Mouse (Mus musculus): ENCODE data around the gene Apeh. TPM values are rescaled to one million over a fixed set of nuclear protein-coding genes. Genes with fewer than 3 reads are reported as not detected.

Gene Apeh
- polyA plus RNA-seq, 1 experiment from 2014 or later: 35.4 TPM

GRCm38 (mm10) chr9:108107867-108108266, 13.5 kb upstream of the Apeh start:
- H3K36me3 ChIP-seq (ENCODE audit: control insufficient read depth, insufficient read depth, low read length): no peaks in the 10 kb centered on the region
- 90% methylated on average over 16 of the region's 16 CpGs for WGBS
- ATAC-seq (ENCODE audit: low FRiP score, low TSS enrichment) (no peak), DNase-seq (ENCODE audit: low spot score) (no peak)
- no peak overlapping the region for H3K9ac ChIP-seq (ENCODE audit: low read length)
- TF ChIP-seq EP300 (optimal IDR thresholded peaks at IDR 0.05) (no peak), CTCF (IDR thresholded peaks at IDR 0.05; ENCODE audit: low read depth) (no peak)
- H3K27me3 ChIP-seq (ENCODE audit: control insufficient read depth, insufficient read depth, low read length): no peaks in the 10 kb centered on the region
- no peak overlapping the region for H3K4me3 ChIP-seq (ENCODE audit: low read depth, low read length)
- H3K27ac ChIP-seq (replicated peaks): no peak overlapping the region
- no peaks in the 10 kb centered on the region for H3K9me3 ChIP-seq (ENCODE audit: control insufficient read depth, low read length)
- H3K4me1 ChIP-seq (replicated peaks; ENCODE audit: control insufficient read depth, insufficient read depth): peaks cover 4% of the 10 kb centered on the region
- no peak overlapping the region for H3K4me2 ChIP-seq (replicated peaks; ENCODE audit: low read depth)

GRCm38 (mm10) chr9:108106090-108106489, 11.7 kb upstream of the Apeh start:
- no peak overlapping the region for H3K27ac ChIP-seq (replicated peaks)
- H3K4me3 ChIP-seq (ENCODE audit: low read depth, low read length): no peak overlapping the region
- no peak for DNase-seq (ENCODE audit: low spot score)
- no peak for TF ChIP-seq EP300 (optimal IDR thresholded peaks at IDR 0.05)
- no peak for TF ChIP-seq CTCF (IDR thresholded peaks at IDR 0.05; ENCODE audit: low read depth)
- no peaks in the 10 kb centered on the region for H3K27me3 ChIP-seq (ENCODE audit: control insufficient read depth, insufficient read depth, low read length)
- 90% methylated on average over 23 of the region's 23 CpGs for WGBS
- peaks cover 3% of the 10 kb centered on the region for H3K4me1 ChIP-seq (replicated peaks; ENCODE audit: control insufficient read depth, insufficient read depth)
- no peak overlapping the region for H3K9ac ChIP-seq (ENCODE audit: low read length)
- no peak for ATAC-seq (ENCODE audit: low FRiP score, low TSS enrichment)
- no peaks in the 10 kb centered on the region for H3K36me3 ChIP-seq (ENCODE audit: control insufficient read depth, insufficient read depth, low read length)
- no peaks in the 10 kb centered on the region for H3K9me3 ChIP-seq (ENCODE audit: control insufficient read depth, low read length)
- H3K4me2 ChIP-seq (replicated peaks; ENCODE audit: low read depth): no peak overlapping the region

- WGBS: 74% methylated on average over 12 of the region's 12 CpGs
- no peaks in the 10 kb centered on the region for H3K9me3 ChIP-seq (ENCODE audit: control insufficient read depth, low read length)
- no peaks in the 10 kb centered on the region for H3K27me3 ChIP-seq (ENCODE audit: control insufficient read depth, insufficient read depth, low read length)
- ATAC-seq (ENCODE audit: low FRiP score, low TSS enrichment) (no peak), DNase-seq (ENCODE audit: low spot score) (no peak)
- no peak overlapping the region for H3K9ac ChIP-seq (ENCODE audit: low read length)
- TF ChIP-seq CTCF (IDR thresholded peaks at IDR 0.05; ENCODE audit: low read depth) (no peak), EP300 (optimal IDR thresholded peaks at IDR 0.05) (no peak)
- H3K4me3 ChIP-seq (ENCODE audit: low read depth, low read length): no peak overlapping the region
- H3K27ac ChIP-seq (replicated peaks): peak overlapping the region; percentile 74
- peak overlapping the region; percentile 32; the same call in 1 of the 2 replicates for H3K4me2 ChIP-seq (replicated peaks; ENCODE audit: low read depth)
- H3K4me1 ChIP-seq (replicated peaks; ENCODE audit: control insufficient read depth, insufficient read depth): no peaks in the 10 kb centered on the region; the same call in 1 of the 2 replicates
- no peaks in the 10 kb centered on the region for H3K36me3 ChIP-seq (ENCODE audit: control insufficient read depth, insufficient read depth, low read length)
These were observed 11.1 kb upstream of the Apeh start for GRCm38 (mm10) chr9:108105549-108105863.

GRCm38 (mm10) chr9:108104766-108105548, 10.6 kb upstream of the Apeh start:
- Histone ChIP-seq H3K9ac (ENCODE audit: low read length) (peak overlapping the region; percentile 36), H3K27ac (replicated peaks) (peak overlapping the region; percentile 74), H3K27me3 (ENCODE audit: control insufficient read depth, insufficient read depth, low read length) (no peaks in the 10 kb centered on the region), H3K4me3 (ENCODE audit: low read depth, low read length) (no peak overlapping the region), H3K36me3 (ENCODE audit: control insufficient read depth, insufficient read depth, low read length) (no peaks in the 10 kb centered on the region), H3K9me3 (ENCODE audit: control insufficient read depth, low read length) (no peaks in the 10 kb centered on the region), H3K4me2 (replicated peaks; ENCODE audit: low read depth) (peak overlapping the region; percentile 32), H3K4me1 (replicated peaks; ENCODE audit: control insufficient read depth, insufficient read depth) (no peaks in the 10 kb centered on the region; the same call in 1 of the 2 replicates)
- 47% methylated on average over 31 of the region's 31 CpGs for WGBS
- TF ChIP-seq CTCF (IDR thresholded peaks at IDR 0.05; ENCODE audit: low read depth) (no peak), EP300 (optimal IDR thresholded peaks at IDR 0.05) (no peak)
- peak; percentile 84 for ATAC-seq (ENCODE audit: low FRiP score, low TSS enrichment)
- peak; percentile 89 for DNase-seq (ENCODE audit: low spot score)

- Histone ChIP-seq H3K9ac (ENCODE audit: low read length) (no peak overlapping the region), H3K27me3 (ENCODE audit: control insufficient read depth, insufficient read depth, low read length) (no peaks in the 10 kb centered on the region), H3K36me3 (ENCODE audit: control insufficient read depth, insufficient read depth, low read length) (no peaks in the 10 kb centered on the region), H3K4me2 (replicated peaks; ENCODE audit: low read depth) (no peak overlapping the region), H3K4me3 (ENCODE audit: low read depth, low read length) (no peak overlapping the region), H3K4me1 (replicated peaks; ENCODE audit: control insufficient read depth, insufficient read depth) (no peaks in the 10 kb centered on the region), H3K9me3 (ENCODE audit: control insufficient read depth, low read length) (no peaks in the 10 kb centered on the region), H3K27ac (replicated peaks) (no peak overlapping the region)
- no peak for DNase-seq (ENCODE audit: low spot score)
- ATAC-seq (ENCODE audit: low FRiP score, low TSS enrichment): no peak
- no peak for TF ChIP-seq CTCF (IDR thresholded peaks at IDR 0.05; ENCODE audit: low read depth)
- no peak for TF ChIP-seq EP300 (optimal IDR thresholded peaks at IDR 0.05)
- WGBS: 86% methylated on average over 8 of the region's 8 CpGs
These were observed 5.2 kb upstream of the Apeh start for GRCm38 (mm10) chr9:108099619-108100018.

Data from stomach, postnatal 0 days (tissue).